Mouse (Mus musculus) ES-E14 (cell line): ENCODE results near the gene Cyb561. TPM values are rescaled to one million over a fixed set of nuclear protein-coding genes. Genes with fewer than 3 reads are reported as not detected.

Experiments used
- DNase-seq: peaks from one replicate; pipeline ENCODE4 v3.0.0-alpha.2; 2013; ENCODE audit warnings: low read depth, low spot score
- H3K27ac ChIP-seq: 2 replicates; pipeline ENCODE4 v1.5.1; 2012; ENCODE audit warnings: low read depth, mild to moderate bottlenecking, low read length, moderate library complexity, mixed read lengths; ENCODE audit not compliant: poor library complexity, insufficient read depth, severe bottlenecking
- H3K36me3 ChIP-seq: 2 replicates; pipeline ENCODE4 v1.6.1; 2012; ENCODE audit warnings: mild to moderate bottlenecking, low read length, moderate library complexity, mixed read lengths; ENCODE audit not compliant: control insufficient read depth, poor library complexity, insufficient read depth, severe bottlenecking
- H3K4me1 ChIP-seq, 2 experiments: fragments of 150-350 bp in 1 of 2; sonication (generic) in 1 of 2; 2 replicates each; pipeline ENCODE4 v1.6.1; 2012; ENCODE audit warnings: low read length in 2 of 2, mild to moderate bottlenecking in 1 of 2, mixed read lengths in 1 of 2; ENCODE audit not compliant: control insufficient read depth in 2 of 2, insufficient read depth in 2 of 2, poor library complexity in 1 of 2
- H3K4me3 ChIP-seq, 2 experiments: fragments of 150-350 bp in 1 of 2; sonication (generic) in 1 of 2; 2 replicates each; pipeline ENCODE4 v1.5.1; 2012; ENCODE audit warnings: low read length in 2 of 2, low read depth in 1 of 2, mild to moderate bottlenecking in 1 of 2, mixed read lengths in 1 of 2; ENCODE audit not compliant: insufficient read depth in 1 of 2, poor library complexity in 1 of 2, severe bottlenecking in 1 of 2
- H3K9ac ChIP-seq: 2 replicates; pipeline ENCODE4 v1.6.1; 2012; ENCODE audit warnings: low read depth, mild to moderate bottlenecking, low read length, mixed read lengths; ENCODE audit not compliant: poor library complexity, insufficient read depth, severe bottlenecking
- H3K9me3 ChIP-seq: fragments of 150-350 bp; sonication (generic); 2 replicates; pipeline ENCODE4 v1.6.1; 2012; ENCODE audit warnings: low read depth, mild to moderate bottlenecking, low read length; ENCODE audit not compliant: control insufficient read depth, insufficient read depth
- CHD2 ChIP-seq: IDR thresholded peaks from 2 replicates; pipeline ENCODE4 v1.6.1; 2014; ENCODE audit warnings: mild to moderate bottlenecking, low read depth, low read length, inconsistent platforms
- HCFC1 ChIP-seq: IDR thresholded peaks from 2 replicates; pipeline ENCODE4 v1.6.1; 2012; ENCODE audit warnings: low read length, inconsistent platforms, borderline replicate concordance; ENCODE audit not compliant: insufficient read depth
- MAFK ChIP-seq: IDR thresholded peaks from 2 replicates; pipeline ENCODE4 v1.6.1; 2014; ENCODE audit warnings: mild to moderate bottlenecking, low read depth, low read length, inconsistent platforms; ENCODE audit not compliant: insufficient read depth
- ZC3H11A ChIP-seq: IDR thresholded peaks from 2 replicates; pipeline ENCODE4 v1.6.1; 2012; ENCODE audit warnings: low read depth, mild to moderate bottlenecking, inconsistent platforms, low read length, borderline replicate concordance
- ZNF384 ChIP-seq: IDR thresholded peaks from 2 replicates; pipeline ENCODE4 v1.6.1; 2012; ENCODE audit warnings: low read depth, low read length, inconsistent platforms
- in situ Hi-C, 2 experiments: fragments of 600-800 bp; cut with MboI; formaldehyde crosslinking; loops; one replicate each; pipeline ENCODE4 v1.15.1; 2025; ENCODE audit warnings: low sequenced_read_pairs in 2 of 2, inconsistent platforms in 1 of 2; ENCODE audit not compliant: unreplicated experiment in 2 of 2
- total RNA-seq: library from RNA; depleted of rRNA; stranded (reverse); fragments of 300-350 nt; gene quantifications from 2 replicates; pipeline ENCODE4 v1.2.3, GENCODE M21; 2012

The Cyb561 gene
- total RNA-seq, 1 experiment = 14.7 TPM

DNA sequence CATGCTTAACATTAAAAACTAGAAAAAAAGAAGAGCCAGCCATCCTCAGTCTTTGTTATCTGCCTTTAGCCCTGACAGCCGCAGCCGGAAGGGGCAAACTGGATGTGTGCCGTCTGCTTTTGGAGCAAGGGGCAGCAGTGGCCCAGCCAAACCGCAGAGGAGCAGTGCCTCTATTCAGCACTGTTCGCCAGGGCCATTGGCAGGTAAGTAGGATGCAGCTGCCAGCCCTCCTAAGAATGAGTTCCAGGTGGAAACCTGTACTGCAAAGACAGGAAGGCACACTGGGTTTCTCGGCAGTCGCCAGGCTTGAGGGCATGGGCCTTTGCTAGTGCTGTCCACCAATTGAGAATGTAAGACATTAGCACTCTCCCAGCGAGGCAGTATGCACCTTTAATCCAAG is 44.2 kb downstream of the Cyb561 start:
- Histone ChIP-seq H3K9ac (no peak overlapping the region), H3K36me3 (no peaks in the 10 kb centered on the region), H3K4me1 (no peaks in the 10 kb centered on the region), H3K27ac (no peak overlapping the region), H3K4me3 (no peak overlapping the region), H3K9me3 (no peaks in the 10 kb centered on the region)
- TF ChIP-seq ZNF384 = no peak
- TF ChIP-seq HCFC1 = no peak
- TF ChIP-seq MAFK = no peak
- no peak for TF ChIP-seq CHD2
- TF ChIP-seq ZC3H11A = no peak
- in situ Hi-C loops = loop anchor here in 1 of 2 experiments (25.0 kb wide), 1 partner anchor 547 kb away; no protein-coding TSS in a partner anchor
- DNase-seq = no peak

DNA sequence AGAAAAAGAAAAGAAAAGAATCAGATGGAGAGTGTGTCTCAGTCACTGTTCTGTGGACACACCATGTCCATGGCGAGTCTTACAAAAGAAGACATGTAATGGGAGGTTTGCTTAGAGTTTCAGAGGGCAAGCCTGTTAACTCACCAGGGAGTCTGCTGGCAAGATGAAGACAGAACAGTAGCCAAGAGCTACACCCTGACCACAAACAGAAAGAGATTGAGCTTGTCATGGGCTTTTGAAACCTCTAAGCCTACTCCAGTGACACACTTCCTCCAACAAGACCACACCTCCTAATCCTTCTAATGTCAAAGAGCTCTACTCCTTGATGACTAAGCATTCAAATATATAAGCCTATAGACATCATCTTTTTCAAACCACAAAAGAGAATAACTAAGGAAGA is 45.8 kb downstream of the Cyb561 start:
- in situ Hi-C loops = loop anchor here in 1 of 2 experiments (25.0 kb wide), 1 partner anchor 545 kb away; no protein-coding TSS in a partner anchor
- no peak for DNase-seq

DNA sequence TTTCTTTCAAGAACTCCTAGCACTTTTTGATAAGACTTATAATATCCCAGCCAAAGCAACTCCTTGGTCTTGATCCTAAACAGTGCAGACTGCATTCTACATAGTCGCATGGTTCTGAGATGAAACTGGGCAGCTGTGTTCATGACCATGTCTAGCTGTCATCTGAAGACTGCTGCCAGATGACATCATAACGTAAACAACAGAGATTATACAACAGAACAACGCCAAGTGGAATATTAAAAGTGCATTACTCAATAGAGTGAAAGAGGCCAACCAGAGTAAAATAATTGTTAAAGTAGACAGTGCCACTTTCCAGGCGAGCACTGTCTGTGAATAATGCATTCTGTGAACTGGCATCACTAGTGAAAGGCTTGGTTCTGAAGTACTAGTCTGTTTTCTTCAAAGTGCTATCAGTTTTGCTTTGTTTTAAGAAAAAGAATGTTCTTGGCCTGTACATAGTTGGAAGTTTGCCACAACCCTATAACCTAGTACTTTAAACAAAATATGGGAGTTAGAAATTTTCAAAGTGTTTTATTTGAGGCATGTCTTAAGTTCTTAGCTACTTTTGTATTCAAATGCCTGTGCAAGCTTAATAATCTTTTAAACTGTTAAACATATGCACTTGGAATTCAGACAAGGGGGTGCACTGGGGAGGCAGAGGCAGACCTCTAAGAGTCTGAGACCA is 47.5 kb downstream of the Cyb561 start:
- H3K27ac ChIP-seq = no peak overlapping the region
- H3K9ac ChIP-seq = no peak overlapping the region
- H3K4me3 ChIP-seq = no peak overlapping the region
- H3K4me1 ChIP-seq = no peaks in the 10 kb centered on the region
- in situ Hi-C loops = loop anchor here in 1 of 2 experiments (25.0 kb wide), 1 partner anchor 543 kb away; no protein-coding TSS in a partner anchor
- no peak for DNase-seq
- no peaks in the 10 kb centered on the region for H3K36me3 ChIP-seq
- no peaks in the 10 kb centered on the region for H3K9me3 ChIP-seq
- TF ChIP-seq CHD2 (no peak), ZC3H11A (no peak), ZNF384 (no peak), HCFC1 (no peak), MAFK (no peak)

More for the DNA sequence above, 45.8 kb downstream of the Cyb561 start:
- TF ChIP-seq ZNF384 (no peak), HCFC1 (no peak), CHD2 (no peak), ZC3H11A (no peak), MAFK (no peak)
- Histone ChIP-seq H3K27ac (no peak overlapping the region), H3K4me3 (no peak overlapping the region), H3K9ac (no peak overlapping the region), H3K4me1 (no peaks in the 10 kb centered on the region), H3K9me3 (no peaks in the 10 kb centered on the region), H3K36me3 (no peaks in the 10 kb centered on the region)

DNA sequence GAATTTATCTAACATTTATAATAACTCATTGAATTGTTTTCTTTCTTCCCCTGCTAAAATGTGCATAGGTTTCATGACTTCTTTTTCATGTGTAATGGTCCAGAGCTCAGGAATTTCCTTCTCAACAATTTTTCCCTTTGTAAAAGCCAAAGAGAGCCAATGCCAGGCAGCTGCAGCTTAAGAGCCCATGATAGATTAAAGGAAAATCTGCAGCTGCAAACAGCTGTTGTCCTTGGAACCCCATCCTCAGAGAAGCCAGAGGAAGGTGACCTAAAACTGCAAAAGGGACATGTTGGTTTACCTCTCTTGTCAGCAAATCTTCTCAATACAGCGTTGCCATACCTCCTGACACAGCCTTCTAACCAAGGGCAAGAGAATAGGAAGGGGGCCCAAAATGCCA is 50.2 kb downstream of the Cyb561 start:
- in situ Hi-C loops = loop anchor here in 1 of 2 experiments (25.0 kb wide), 1 partner anchor 541 kb away; no protein-coding TSS in a partner anchor
- Histone ChIP-seq H3K4me3 (no peak overlapping the region), H3K9ac (no peak overlapping the region), H3K36me3 (no peaks in the 10 kb centered on the region), H3K9me3 (no peaks in the 10 kb centered on the region), H3K27ac (no peak overlapping the region), H3K4me1 (peaks cover 0 to 2% of the 10 kb centered on the region in 2 experiments; a peak in 1 of 4 replicates)
- no peak for TF ChIP-seq ZNF384
- no peak for TF ChIP-seq CHD2
- no peak for TF ChIP-seq HCFC1
- TF ChIP-seq ZC3H11A = no peak
- no peak for TF ChIP-seq MAFK
- no peak for DNase-seq
